Mouse (Mus musculus) B cell, adult 2 months (primary cell): ENCODE results near the gene Pou2f3.

Experiments
- DNase-seq, 2 experiments: peaks; one replicate each; pipeline ENCODE4 v3.0.0; 2022

Gene Pou2f3

DNA sequence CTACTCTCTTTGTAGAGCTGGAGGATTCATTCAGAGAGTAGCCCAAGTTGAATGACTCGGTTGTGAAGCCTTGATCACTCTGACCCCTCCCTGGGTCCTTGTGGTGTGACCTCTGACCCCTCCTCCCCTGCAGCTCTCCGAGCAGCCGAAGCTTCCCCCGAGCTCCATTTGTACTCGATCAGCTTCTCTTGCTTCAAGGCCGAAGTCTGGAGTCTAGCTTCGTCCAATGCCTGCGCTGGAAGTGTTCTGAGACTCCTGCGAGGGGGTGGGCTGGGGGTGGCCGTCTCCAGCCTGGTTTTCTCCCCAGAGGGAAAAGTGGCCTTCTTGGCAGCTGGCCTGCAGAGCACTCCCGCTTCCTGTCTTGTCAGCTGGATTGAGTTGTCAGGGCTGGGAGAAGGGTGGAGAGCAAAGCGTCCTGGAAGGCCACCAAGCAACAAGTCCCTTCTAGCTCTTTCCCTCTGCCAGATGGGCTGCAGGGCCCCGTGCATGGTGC, at the start of gene Pou2f3:
Pou2f3 (minus strand) TSS at position 180 of the 493 bp plus-strand sequence.
- DNase-seq = no peak

DNA sequence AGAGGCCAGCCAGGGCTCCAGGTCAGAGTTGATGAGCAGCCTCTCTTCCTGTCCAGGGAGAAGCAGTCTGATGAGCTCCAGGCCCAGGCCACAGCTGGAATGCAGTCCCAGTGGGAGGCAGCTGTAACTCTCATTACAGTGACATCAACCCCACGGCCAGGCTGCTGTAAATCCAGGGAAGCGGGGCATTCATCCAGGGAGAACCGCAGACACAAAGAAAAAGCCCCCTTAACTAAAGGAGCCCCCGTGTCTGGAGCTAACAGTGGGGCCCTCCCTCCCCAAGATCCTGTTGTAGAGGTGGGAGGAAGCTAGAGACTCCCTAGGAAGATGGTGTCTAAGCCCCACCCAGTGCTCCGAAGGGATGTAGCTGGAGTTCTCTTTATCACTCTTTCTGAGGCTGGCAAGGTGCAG, 43.1 kb upstream of the Pou2f3 start:
- no peak for DNase-seq

DNA sequence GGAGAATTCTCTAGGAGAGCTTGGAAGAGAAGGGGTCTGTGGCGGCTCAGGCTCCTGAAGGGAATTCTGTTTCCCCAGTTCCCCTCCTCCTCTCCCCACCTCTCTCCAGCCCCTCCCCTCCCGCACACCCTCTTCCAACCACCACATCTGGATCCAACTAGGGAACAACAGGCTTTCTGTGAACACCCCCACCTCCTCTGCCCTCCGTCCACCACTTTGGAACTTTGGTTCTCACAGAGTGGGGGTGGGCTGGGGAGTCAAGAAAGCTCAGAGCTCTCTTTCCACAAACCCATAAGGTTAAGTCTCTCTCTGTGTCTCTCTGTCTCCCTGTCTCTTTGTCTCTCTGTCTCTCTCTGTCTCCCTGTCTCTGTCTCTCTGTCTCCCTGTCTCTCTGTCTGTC, 42.6 kb upstream of the Pou2f3 start:
- DNase-seq = no peak

DNA sequence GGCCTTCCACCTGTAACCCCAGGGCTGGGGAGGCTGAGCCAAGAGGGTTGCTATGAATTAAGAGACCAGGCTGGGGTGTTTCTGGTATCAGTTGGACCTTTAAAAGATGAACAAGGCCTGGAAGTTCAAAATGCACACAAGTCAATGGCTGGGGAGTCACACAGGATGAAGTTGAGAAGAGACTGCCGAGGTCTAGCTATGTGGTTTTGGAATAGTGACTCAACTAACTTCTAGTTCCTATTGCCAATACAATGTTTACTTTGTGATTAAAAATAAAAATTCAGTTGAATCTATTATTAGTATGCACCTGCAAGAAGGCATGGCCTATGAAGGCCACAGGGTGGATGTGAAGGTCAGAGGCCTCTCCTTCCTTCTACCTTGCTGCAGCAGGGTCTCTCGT, 41.6 kb upstream of the Pou2f3 start:
- no peak for DNase-seq

DNA sequence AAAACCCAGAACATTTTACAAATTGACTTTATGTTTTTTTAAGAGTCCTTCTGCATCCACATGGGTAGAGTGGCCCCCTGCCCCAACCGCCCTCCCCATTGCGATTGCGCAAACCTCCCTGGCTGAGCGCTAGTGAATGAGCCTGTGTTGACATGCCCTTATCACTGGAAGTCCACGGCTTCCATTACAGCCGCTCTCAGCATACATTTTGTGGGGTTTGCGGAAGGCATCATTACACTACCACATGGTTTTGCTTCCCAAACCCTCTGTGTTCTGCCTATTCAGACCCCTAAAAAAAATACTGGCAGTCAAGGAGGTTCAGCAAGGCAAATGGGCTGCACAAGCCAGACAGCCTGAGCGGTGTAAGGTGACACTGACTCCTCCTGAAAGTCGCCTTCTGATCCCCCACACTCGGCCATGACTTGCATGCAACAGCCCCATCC, 36.6 kb upstream of the Pou2f3 start:
- DNase-seq = no peak

DNA sequence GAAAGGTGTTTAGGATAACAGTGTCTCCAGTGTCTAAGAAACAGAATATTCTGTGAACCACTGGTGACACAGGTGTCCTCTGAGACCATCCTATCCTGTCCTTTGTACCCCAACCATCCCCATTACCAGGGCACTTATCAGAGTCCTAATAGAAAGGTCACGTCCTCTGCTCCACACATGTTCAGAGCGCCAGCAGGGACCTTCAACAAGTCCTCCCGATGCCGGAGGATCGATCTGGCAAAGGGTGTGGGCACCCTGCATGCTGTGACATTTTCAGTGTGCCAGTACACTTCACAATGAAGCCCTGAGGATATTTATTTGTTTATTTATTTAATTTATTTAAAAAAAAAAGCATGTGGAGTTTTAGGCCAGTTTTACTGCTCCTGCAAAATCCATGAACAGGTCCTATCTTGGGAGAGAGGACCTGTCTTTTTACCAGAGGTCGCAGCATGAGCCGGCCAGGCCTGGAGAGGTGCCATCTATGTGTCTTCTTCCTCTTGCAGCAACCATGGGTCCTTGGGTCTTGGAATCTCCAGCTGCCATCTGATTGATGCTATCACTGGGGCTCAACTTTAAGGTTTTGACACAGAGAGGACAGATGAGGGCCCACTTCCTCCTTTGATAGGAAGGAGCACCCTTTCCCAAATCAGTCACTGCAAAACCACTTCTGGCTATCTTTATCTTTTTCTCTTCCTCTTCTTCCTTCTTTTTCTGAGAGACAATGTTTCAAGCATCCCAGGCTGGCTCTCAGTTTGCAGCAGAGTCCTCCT, 35.8 kb upstream of the Pou2f3 start:
- no peak for DNase-seq

DNA sequence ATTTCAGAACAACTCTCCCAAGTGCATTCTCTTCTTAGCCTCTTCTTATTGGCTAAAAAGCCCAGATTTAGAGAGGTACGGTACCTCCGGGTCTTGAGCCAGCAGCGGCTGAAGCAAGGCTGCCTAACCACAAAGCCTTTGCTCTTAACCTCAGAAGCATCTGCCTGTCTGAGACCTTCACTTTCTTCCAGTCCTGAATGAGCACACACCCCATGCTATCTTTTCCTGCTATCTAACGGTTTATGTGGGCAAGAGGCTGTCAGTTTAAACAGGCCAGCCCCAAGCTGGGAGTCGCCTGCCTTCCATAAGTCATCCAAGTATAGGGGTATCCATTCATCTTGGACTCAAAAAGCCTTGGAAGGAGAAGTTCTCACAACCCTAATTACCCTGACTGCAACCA, 32.3 kb upstream of the Pou2f3 start:
- DNase-seq = no peak

DNA sequence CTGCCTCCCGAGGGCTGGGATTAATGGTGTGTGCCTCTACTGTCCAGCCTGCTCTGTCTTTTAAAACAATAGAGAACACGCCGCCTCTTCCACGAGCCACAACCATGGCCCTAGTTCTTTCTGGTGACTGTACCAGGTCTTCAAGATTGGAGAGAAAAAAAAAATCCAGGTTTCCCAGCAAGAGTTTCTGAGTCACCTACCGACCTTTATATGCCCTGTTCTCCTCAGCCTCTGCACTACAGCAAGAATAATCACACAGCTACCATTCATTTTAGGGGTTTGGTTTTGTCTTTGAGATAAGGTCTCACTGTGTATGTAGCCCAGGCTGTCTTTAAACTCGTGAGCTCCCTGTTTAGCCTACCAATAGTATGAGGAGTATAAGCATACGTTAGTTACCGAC, 31.8 kb upstream of the Pou2f3 start:
- DNase-seq = no peak

DNA sequence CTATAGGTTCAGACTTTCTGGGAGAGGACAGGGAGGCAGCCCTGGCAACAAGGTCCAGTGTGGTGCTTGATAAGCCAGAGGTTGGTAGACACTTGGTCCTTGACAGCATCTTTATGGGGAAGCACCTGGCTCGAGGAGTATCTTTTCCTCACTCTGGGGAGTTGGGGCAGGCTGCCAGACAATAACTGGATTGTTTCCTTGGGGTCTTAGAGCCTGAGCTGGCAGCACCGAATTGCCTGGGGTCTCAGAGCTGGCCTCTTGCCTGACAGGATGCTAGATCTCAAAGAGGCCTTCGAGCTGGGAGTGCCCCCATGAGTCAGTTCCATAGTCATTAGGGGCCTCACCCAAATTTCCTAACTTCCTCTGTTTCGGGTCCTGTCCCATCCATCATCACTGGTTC, 31.1 kb upstream of the Pou2f3 start:
- DNase-seq = no peak

DNA sequence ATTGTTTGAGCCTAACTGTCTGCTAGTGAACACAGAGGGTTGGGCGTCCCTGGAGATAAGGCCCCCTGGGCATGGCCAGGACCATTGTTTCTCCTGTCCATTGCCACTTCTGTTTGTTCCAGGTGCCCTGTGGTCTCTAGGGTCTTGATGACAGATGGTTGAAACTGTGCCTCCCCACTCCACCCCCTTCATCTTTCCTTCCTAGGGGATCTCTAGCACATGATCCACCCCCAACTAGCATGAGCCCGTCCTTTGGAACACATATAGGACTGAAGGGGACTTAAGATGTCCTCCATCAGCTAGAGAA, 30.4 kb upstream of the Pou2f3 start:
- no peak for DNase-seq

DNA sequence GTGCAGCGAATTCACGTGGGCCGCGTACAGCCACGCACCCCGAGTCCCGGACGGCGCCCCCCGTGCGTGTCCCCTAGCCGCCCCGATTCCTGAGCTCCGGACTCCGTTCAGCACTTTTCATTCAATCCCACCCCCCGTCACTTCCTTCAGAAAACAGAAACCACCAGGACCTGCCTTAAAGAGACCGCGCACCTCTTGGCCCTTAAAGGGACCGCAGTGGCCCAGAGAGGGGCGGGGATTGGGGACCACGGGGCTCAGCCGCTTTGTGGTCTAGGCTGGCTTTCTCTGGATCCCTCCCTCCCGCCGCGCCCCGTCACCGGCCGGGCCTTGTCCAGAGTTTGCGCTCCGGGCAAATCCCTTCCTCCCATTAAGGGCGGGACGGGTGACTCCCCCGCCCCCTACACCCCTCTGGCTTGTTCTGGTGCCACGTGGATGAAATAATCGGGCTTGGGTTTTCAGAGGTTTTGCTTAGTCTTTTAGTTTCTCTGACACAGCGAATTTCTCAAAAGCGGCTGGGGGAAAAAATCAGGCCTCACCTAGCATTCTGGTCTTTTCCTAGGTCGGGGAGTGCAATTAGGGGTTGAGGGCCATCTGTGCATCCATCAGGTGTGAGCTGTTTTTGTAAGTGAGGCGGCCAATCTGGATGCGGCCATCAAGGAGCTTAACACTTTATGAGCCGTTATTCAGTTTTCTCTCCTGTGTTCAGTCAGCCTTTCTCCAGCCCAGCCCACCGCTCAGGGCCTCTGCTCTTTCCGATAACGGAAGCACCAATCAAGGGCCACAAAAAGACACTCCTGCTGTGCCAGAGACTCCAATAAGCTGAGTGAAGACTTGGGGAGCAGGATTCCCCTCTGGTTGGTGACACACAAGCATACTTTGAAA, 29.8 kb upstream of the Pou2f3 start, which contains the start of gene Oaf:
Oaf (minus strand) TSS at position 200 of the 882 bp plus-strand sequence.
- peak; percentile 33 to 37 for DNase-seq

DNA sequence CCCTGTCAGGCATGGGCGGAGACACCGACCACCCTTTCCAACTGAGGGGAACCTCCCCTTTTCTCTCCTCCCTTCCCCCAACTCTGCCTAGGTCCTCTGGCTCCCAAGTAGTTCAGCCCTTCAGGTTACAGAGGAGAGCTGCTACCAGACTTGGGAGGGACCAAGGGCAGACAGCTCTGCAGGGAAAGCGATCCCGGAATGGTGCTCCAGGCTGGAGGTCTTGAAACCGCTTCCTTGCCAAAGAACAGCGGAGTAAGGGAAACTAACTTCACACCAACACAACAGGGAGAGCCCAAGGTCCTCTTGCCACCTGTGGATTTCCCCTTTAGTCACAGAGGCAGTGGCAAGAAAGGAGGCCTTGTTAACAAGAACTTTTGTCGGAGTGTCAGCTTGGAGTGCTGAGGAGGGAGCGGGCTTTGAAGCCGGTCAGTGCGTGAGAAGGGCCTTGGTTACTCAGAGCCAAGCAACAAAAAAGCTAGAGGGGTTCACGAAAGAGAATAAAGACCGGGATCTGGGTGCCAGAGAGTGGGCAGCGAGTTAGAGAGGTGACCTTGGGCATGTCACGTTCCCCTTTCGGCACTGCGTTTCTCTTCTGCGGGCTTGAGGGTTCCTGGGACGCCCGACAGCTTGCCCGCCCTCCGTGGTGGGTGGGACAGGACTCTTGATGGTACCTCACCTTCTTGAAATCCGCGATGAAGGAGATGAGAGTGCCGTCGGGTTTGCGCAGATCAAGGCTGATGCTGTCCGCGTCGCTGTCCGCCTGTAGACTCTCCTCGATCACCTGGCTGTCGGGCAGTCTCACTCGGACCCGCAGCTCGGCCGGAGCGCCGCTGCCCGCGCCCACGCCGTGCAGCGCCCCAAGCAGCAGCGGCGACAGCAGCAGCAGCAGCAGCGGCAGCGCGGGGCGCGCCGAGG, 28.7 kb upstream of the Pou2f3 start:
- DNase-seq = peak; percentile 13 to 22

DNA sequence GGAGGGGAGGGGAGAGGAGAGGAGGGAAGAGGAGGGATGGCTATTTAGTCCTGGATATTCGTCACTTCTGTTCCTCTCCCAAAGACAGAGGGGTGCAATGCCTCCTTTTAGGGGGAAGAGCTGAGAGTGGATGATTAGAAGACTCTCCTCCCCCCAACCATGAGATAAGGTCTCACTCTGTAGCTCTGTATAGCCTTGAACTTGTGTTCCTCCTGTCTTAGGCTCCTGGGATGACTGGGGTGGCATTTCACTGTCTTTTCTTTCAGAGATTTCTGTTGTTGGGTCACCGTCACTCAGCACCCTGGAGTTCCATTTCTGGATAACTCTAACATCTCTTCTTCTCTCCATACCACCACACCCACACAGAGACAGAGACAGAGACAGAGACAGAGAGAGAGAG, 28.0 kb upstream of the Pou2f3 start:
- no peak for DNase-seq

DNA sequence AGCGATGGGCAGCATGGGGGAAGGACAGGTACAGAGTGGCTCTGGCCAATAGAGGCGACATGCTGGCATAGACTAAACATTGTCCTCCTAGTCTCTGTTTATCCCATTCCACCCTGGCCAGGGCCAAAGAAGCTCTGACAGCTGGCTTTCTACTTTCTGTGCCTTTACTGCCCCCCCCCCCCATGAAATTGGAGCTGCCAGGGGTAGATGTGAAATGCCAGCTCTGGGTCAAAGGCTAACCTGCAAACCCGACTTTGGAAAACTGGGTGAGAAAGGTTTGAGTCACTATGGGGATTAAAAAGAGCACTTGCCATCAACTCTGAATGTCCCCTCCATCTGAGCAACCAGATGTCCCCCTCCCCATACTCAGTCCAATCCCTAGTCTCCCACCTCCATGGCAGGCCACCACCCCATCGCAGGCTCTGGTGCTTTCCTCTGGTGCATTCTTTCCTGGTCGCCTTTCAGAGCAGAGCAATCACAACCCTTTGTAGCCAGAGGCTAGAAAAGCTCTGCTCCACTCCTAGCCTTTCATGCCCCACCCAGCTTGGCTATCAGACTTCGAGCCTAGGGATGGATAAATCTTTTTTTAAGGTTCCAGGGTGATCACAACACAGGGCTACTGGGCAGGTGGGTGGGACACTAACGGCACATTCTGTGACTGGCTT, 27.1 kb upstream of the Pou2f3 start:
- DNase-seq = no peak

DNA sequence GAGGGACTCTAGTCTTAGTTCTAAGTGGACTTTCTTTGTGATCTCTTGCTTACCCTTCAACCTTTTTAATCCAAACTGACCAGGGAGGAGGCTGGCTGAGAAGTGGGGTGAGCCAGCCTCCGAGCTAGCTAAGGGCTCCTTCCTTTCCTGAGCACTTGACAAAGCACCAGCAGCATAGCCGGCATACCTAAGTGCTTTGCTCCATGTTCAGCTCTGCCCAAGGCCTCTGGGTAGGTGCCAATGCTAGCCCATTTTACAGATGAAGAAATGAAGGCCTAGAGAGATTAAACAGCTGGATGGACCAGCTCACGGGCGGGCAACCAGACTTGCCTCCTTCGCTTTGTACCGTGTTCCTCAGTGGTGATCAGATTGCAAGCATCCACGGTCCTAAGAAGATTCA, 26.4 kb upstream of the Pou2f3 start:
- DNase-seq = no peak

DNA sequence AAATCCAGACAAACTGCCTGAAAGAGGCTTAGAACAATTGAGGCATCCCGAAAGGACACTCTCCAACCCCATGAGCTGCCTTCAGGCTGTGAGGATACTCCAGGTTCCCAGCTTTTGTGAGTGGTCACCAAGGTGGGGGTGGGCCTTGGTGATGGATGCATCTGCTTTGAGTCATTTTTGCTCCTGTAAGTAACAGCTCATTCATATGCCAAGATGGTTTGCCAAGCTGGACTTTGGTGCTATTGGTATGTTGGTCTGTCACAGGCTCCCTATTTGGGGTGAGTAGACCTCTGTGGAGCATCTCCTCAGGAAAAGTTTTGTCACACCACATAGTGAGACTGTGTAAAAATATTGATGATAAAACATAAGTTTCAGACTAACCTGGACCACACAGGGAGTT, 25.9 kb upstream of the Pou2f3 start:
- no peak for DNase-seq

DNA sequence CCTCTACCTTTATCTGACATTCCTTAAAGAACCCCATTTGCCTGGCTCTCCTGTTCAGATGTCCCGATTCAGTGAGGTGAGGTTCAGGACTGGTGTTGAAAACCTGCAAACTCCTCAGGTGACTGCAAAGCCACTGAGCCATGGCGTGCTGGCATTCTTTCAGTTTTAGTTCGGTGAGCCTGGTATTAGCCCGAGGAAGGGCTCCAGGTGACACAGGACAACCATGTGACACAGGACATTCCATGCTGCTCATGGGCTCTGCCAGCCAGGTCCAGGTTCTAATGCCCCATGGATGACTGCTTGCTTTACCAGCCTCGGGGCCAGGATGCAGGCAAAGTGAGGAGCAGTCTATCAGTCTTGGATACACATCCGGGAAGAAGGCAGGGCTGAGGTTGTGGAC, 25.2 kb upstream of the Pou2f3 start:
- no peak for DNase-seq

DNA sequence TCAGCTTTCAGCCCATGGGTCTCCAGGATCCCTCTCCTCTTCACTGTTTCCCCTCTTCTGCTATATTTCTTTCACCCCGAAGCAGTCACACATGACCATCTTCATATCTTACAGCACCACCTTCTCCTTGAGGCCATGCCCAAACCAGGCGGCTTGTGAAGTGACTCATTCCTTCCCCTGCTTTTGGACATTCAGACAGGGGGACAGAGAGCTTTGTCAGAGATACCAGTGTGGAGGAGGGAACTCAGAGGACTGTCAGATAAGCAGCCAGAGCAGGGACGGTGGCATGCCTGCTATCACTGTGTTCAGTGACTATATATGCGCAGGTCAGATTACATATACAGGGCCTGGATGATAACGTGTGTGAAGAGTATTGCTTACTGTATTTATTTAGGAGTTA, 24.3 kb upstream of the Pou2f3 start:
- no peak for DNase-seq

DNA sequence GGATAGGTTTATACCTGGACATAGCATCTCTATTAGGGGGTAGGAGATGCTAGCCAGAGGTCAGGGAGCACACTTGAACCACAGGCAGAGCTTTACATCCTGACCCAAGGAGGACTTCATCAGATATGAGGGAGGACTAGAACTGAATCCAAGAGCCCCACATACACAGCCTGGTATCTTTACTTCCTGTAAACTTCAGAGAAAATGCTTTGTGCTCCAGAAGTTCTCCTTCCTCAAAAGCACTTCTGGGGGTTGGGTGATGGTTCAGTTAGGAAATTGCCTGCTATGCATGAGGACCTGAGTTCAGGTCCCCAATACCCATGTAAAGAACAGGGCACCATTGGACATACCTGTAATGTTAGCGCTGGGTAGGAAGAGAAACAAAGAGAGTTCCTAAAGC, 23.3 kb upstream of the Pou2f3 start:
- no peak for DNase-seq

DNA sequence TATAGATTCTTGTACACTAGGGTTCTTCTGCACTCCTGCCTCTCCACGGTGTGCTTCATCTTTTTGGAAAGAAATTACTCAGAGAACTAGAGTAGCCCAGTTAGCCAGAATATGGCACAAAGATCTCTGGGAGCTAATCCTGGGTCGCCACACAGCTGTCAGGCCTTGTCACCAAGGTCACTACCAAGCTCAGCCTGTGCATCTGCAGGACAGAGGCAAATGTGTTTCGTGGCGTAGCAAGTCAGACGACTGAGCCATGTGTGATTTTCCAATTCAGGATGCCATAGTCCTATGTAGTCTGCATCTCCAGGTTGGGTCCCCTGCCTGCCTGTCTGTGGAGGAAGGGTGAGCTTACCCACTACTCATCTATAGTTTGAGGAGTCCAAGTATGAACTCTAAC, 22.9 kb upstream of the Pou2f3 start:
- DNase-seq = no peak

DNA sequence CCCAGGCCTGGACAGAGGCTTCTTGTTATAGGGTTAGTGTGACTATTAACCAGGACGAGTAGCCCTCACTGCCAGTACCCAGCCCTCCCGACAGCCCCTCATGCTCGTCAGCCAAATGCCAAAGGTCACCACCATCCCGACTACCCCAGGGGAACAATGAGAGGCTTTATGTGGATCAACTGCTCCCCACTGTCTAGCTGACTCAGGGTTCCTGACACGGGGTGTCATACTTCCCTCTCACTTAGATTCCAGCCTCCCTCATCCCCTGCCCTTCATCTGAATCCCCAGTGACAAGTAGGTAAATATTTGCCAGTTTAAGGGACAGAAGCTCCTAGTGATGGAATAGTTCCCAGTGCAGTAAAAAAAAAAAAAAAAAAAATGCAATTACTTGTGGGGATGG, 22.1 kb upstream of the Pou2f3 start:
- DNase-seq = no peak

DNA sequence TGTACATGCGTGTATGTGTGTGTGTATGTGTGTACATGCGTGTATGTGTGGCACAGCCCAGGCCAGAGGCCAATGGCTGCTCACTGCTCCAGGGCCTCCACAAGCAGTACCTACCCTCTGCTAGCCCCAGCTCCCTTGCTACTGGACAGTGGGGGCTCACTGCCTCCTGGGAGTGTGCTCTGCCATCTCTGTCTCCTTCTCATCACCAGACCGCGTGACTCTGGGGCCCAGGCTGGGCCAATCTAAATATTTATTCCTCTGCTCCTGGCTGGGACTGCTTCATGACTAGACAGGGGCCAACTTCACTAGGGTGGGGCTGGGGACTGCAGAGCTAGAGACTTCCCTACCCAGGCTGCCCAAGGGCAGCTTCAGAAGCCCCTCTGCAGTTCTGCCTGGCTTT, 21.6 kb upstream of the Pou2f3 start:
- no peak for DNase-seq

DNA sequence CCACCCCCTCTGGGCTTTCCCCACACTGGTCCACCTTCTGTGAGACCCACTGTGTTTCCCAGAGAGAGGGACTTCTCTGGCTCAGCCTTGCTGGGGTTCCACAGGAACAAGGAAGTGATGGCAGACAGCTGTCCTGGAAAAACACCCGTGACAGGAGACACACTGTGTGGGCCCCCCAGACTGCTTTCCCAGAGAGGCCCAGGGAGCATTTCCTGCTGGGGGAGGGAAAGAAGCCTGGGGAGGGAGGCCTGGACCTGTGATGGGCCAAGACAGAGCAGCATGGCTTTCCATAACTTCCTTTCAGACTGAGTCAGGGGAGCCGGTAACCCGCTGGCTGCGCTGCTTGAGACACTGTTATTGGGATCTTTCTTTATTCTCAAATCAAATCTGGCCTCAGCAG, 20.7 kb upstream of the Pou2f3 start:
- DNase-seq = no peak
